Mouse (Mus musculus) MEL (cell line): ENCODE results near the gene Adam6a. TPM values are rescaled to one million over a fixed set of nuclear protein-coding genes. Genes with fewer than 3 reads are reported as not detected.

Experiments used
- polyA plus RNA-seq, 2 experiments: library from polyadenylated mRNA; stranded (reverse) in 1 of 2; unstranded in 1 of 2; fragments of >175 nt in 1 of 2; fragments of >200 nt in 1 of 2; gene quantifications; 2 replicates each; pipeline versions ENCODE4 v1.2.1 to v1.2.4; 2012; ENCODE audit warnings: low replicate concordance in 2 of 2, low read depth in 1 of 2; ENCODE audit not compliant: insufficient read length in 2 of 2, insufficient read depth in 1 of 2, missing spikeins in 1 of 2
- total RNA-seq: library from RNA; depleted of rRNA; stranded (reverse); fragments of 300-350 nt; gene quantifications from 2 replicates; pipeline ENCODE4 v1.2.3, GENCODE M21; 2012; rRNA removed

Adam6a gene
- total and polyA plus RNA-seq, 3 experiments = not detected

Other genes starting within 250 kb of the Adam6a start
- gene Adam6b, start 54.4 kb upstream of the Adam6a start, total RNA-seq = not detected in 2 replicates
- gene Adam6b, start 54.4 kb upstream of the Adam6a start, polyA plus RNA-seq = not detected